Mouse (Mus musculus): ENCODE data around the gene Mpig6b.

The Mpig6b gene

GRCm38 (mm10) chr17:35066084-35066483 is at the start of gene Mpig6b:
Gene Mpig6b (minus strand): TSS chr17:35066184.
- no peak for DNase-seq (ENCODE audit: low spot score in 2 of 2)

GRCm38 (mm10) chr17:35115046-35116019 is 49.3 kb upstream of the Mpig6b start, which contains the start of gene Ly6g5b:
Gene Ly6g5b (minus strand): TSS chr17:35115428.
- no peak for DNase-seq (ENCODE audit: low spot score in 2 of 2)

- no peak for DNase-seq (ENCODE audit: low spot score in 2 of 2)
These were observed 45.8 kb upstream of the Mpig6b start for GRCm38 (mm10) chr17:35111774-35112173.

GRCm38 (mm10) chr17:35108097-35108496 is 42.1 kb upstream of the Mpig6b start, which contains the start of gene Ly6g5c:
Gene Ly6g5c (plus strand): TSS chr17:35108279.
- DNase-seq (ENCODE audit: low spot score in 2 of 2), result no peak

- DNase-seq (ENCODE audit: low spot score in 2 of 2), result no peak
These were observed 40.5 kb upstream of the Mpig6b start for GRCm38 (mm10) chr17:35106522-35106921.

GRCm38 (mm10) chr17:35105740-35106389 is 39.9 kb upstream of the Mpig6b start:
- peak in 1 of 2 experiments; percentile 37 for DNase-seq (ENCODE audit: low spot score in 2 of 2)

GRCm38 (mm10) chr17:35104754-35105153 is 38.8 kb upstream of the Mpig6b start:
- no peak for DNase-seq (ENCODE audit: low spot score in 2 of 2)

- DNase-seq (ENCODE audit: low spot score in 2 of 2), result no peak
These were observed 38.1 kb upstream of the Mpig6b start for GRCm38 (mm10) chr17:35104079-35104478.

- no peak for DNase-seq (ENCODE audit: low spot score in 2 of 2)
These were observed 37.3 kb upstream of the Mpig6b start for GRCm38 (mm10) chr17:35103221-35103690.

- DNase-seq (ENCODE audit: low spot score in 2 of 2), result no peak
These were observed 36.3 kb upstream of the Mpig6b start for GRCm38 (mm10) chr17:35102299-35102698.

GRCm38 (mm10) chr17:35101161-35101560 is 35.2 kb upstream of the Mpig6b start:
- no peak for DNase-seq (ENCODE audit: low spot score in 2 of 2)

- DNase-seq (ENCODE audit: low spot score in 2 of 2), result no peak
These were observed 34.3 kb upstream of the Mpig6b start for GRCm38 (mm10) chr17:35100196-35100765.

GRCm38 (mm10) chr17:35097164-35097655 is 31.2 kb upstream of the Mpig6b start:
- DNase-seq (ENCODE audit: low spot score in 2 of 2), result no peak

- DNase-seq (ENCODE audit: low spot score in 2 of 2), result no peak
These were observed 30.6 kb upstream of the Mpig6b start for GRCm38 (mm10) chr17:35096597-35096996.

- no peak for DNase-seq (ENCODE audit: low spot score in 2 of 2)
These were observed 28.7 kb upstream of the Mpig6b start for GRCm38 (mm10) chr17:35094475-35095365.

GRCm38 (mm10) chr17:35092403-35093198 is 26.6 kb upstream of the Mpig6b start:
- no peak for DNase-seq (ENCODE audit: low spot score in 2 of 2)

- DNase-seq (ENCODE audit: low spot score in 2 of 2), result no peak
These were observed 24.4 kb upstream of the Mpig6b start for GRCm38 (mm10) chr17:35090166-35090932.

- peak; percentile 90 to 93 for DNase-seq (ENCODE audit: low spot score in 2 of 2)
These were observed 23.1 kb upstream of the Mpig6b start, which contains the start of gene Abhd16a for GRCm38 (mm10) chr17:35088825-35089644. Gene Abhd16a (plus strand): TSS chr17:35089263.
